Mouse (Mus musculus) ovary, postnatal 36 days (tissue): ENCODE data around the gene Pex1.
A peak's percentile ranks its signal among the peaks of the same experiment; 100 is the strongest.
"Not testable (repeated sequence)": the region's sequence is repeated elsewhere in the genome, so short reads cannot be mapped to it uniquely, and the experiment has no call there.

Experiments used
- DNase-seq: peaks from one replicate; pipeline ENCODE4 v3.0.0; 2022; ENCODE audit warnings: low spot score, mixed read lengths

The Pex1 gene

GRCm38 (mm10) chr5:3645326-3645725 is 49.5 kb downstream of the Pex1 start:
- DNase-seq, result no peak

GRCm38 (mm10) chr5:3646539-3646938 is 50.7 kb downstream of the Pex1 start:
- no peak for DNase-seq

DNA sequence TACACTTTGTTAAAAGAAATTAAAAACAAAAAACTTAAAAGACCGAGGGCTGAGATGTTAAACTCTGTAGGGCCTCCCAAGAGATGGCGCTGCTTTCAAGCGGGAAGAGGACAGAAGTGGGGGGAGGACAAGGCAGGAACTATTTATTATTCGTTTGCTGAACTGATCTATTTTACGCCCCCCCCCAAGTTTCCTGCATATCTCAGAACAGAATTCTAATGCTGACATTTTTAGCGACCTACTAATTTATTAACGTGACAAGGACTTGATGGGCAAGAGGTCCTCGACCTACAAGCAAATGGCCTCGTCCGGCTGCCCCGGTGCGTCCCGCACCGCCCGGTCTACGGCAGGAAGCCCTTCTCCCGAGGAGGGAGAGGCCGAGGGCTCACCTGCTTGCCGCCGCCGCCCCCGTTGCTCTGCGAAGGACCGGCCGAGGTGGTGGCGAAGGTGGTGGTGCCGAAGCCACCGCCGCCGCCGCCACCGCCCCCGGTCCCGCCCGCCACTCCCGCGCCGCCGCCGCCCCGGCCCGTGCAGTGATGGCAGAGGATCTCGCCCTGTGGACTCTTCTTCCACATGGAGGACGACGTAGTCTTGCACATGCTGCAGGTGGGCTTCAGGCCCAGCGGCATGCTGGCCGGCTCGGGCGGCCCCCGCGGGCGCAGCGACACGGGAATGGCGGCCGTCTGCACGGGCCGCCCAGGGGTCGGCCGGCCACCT is 51.3 kb downstream of the Pex1 start:
- no peak for DNase-seq

DNA sequence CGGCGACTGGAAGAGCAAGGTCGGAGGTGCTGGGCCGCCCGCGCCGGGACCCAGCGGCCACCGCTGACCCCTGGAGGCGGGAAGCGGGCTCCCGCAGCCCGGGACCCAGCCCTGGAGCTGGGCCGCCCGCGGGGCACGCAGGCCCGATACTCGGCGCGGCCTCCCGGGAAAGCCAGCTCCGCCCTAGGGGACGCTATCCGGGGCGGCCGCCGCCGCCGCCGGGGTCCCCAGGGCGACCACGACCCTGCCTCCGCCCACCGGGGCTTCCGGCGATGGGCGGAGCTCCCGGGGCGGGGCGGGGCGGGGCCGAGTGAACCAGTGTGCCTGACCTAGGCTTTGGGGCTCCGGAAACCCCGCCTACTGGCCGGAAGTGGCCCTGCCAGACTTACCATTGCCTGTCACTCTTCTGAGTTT is 51.8 kb downstream of the Pex1 start:
- peak; percentile 86 for DNase-seq

DNA sequence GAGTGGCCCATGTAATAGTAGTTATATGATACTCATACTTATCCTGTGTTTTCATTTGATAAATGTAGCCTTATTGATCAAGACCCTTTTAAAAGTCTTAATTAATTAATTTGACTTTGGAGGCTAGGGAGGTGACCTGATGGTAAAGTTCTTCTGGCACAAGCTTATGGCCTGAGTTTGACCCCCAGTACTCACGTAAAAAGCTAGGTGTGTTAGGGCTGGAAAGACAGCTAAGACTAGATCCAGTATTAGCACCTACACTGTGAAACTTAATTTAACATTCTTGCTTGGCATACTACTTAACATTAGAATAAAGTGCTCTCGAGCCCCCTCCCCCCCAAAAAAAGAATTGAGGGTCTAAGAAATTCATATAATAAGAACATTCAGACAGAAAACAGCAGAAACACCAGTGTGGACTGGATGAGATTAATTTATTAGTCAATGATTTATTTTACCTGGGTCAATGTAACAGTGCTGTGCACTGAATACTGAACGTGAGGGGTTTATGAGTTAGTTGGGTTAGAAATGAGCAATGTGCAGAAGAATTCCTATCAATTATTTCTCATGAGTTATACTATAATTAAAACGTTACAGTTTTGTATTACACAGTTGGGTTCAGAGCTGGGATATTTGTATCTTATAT is 52.5 kb downstream of the Pex1 start:
- no peak for DNase-seq

DNA sequence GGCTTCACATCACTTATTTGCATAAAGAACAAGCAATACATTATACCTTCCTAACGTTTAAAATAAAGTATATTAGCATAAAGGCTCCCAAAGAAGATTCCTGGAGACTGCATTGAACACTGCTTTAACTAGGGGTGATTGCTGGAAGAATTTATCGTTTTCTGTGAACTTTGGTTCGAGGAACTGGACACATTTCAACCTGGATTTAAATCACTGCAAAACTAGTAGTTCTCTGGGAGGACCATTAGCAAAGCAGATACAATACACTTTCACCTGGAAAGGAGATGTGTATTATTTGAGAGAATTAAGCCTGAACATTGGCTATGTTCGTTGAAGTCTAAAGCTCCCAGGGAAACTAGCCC is 53.0 kb downstream of the Pex1 start:
- DNase-seq, result no peak

DNA sequence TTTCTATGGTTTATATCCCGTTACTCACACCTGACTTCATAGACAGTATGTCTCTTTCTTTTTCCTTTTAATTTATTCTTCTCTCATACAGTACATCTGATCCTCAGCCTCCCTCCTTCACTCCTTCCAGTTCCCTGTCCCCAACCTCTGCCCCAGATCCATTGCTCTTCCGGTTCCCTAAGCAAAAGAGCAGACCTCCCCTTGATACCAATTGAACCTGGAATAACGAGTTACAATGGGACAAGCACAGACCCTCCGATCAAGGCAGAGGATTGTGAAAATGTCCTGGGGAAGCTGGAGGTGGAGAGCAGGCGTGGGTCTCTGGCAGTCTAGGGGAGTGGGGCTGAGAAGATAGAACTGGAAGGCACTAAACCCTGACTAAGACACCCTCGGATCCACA is 55.0 kb downstream of the Pex1 start, which contains the start of gene Tmbim7:
Gene Tmbim7 (plus strand): TSS at position 301 of the 400 bp plus-strand sequence.
- no peak for DNase-seq

DNA sequence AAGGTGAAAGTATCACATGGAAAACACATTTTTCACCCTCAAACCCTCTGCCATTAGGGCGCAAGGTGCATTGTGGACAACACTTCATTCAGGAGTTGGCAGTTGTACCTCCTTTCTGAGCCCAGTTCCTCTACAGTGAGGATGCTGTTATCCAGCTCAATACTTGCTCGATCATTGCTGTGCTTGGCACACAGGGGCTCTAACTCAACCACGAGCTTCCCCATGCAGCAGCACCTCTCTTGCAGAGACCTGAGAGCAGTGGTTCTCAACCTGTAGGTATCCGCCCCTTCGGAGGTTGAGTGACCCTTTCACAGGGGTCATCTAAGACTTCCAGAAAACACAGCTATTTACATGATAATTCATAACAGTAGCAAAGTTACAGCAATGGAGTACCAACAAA is 55.8 kb downstream of the Pex1 start:
- DNase-seq, result no peak

DNA sequence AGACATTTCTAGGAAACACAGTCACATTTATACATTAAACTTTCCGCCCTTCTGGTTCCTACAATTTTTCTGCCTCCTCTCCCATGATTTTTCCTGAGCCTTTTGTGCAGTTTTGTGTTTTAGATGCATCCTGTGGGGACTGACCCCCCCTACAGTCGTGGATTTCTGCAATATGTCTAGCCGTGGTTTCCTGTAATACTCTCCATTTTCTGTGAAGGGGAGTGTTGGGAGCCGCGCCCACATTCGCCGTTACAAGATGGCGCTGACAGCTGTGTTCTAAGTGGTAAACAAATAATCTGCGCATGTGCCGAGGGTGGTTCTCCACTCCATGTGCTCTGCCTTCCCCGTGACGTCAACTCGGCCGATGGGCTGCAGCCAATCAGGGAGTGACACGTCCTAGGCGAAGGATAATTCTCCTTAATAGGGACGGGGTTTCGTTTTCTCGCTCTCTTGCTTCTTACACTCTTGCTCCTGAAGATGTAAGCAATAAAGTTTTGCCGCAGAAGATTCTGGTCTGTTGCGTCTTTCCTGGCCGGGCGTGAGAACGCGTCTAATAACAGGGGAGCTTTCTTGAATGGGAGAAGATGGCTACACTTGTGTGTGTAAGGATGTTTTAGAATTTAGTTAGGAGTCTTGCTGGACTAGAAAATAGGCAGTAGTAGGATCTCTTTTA is 57.2 kb downstream of the Pex1 start:
- not testable (repeated sequence) for DNase-seq

- no peak for DNase-seq
Observed at GRCm38 (mm10) chr5:3653801-3654200, 57.9 kb downstream of the Pex1 start.

- DNase-seq, result no peak
Observed at GRCm38 (mm10) chr5:3657085-3657484, 61.2 kb downstream of the Pex1 start, which contains the start of gene Gatad1. Gatad1 (minus strand) TSS chr5:3657185.

GRCm38 (mm10) chr5:3665225-3665624 is 69.4 kb downstream of the Pex1 start:
- DNase-seq, result no peak

- no peak for DNase-seq
Observed at GRCm38 (mm10) chr5:3666585-3666984, 70.7 kb downstream of the Pex1 start.

GRCm38 (mm10) chr5:3669938-3670554 is 74.2 kb downstream of the Pex1 start:
- DNase-seq, result no peak
